Mouse (Mus musculus) inflammation-experienced regulatory T-cells, adult 6 months (primary cell): Measurements from ENCODE around the gene Prr3. TPM values are rescaled to one million over a fixed set of nuclear protein-coding genes. Genes with fewer than 3 reads are reported as not detected.
"Not testable (repeated sequence)": the region's sequence is repeated elsewhere in the genome, so short reads cannot be mapped to it uniquely, and the experiment has no call there.

Source experiments
- ATAC-seq: one replicate; pipeline ENCODE4 v1.8.0; 2017
- polyA plus RNA-seq, 3 experiments: library from polyadenylated mRNA; unstranded; fragments of 100-300 nt; shearing (Covaris generic); gene quantifications; one replicate each; pipeline ENCODE4 v1.2.1; 2017

Gene Prr3
- 10 to 100 TPM; 13.8 to 22.0 (median 19.8) TPM for polyA plus RNA-seq

DNA sequence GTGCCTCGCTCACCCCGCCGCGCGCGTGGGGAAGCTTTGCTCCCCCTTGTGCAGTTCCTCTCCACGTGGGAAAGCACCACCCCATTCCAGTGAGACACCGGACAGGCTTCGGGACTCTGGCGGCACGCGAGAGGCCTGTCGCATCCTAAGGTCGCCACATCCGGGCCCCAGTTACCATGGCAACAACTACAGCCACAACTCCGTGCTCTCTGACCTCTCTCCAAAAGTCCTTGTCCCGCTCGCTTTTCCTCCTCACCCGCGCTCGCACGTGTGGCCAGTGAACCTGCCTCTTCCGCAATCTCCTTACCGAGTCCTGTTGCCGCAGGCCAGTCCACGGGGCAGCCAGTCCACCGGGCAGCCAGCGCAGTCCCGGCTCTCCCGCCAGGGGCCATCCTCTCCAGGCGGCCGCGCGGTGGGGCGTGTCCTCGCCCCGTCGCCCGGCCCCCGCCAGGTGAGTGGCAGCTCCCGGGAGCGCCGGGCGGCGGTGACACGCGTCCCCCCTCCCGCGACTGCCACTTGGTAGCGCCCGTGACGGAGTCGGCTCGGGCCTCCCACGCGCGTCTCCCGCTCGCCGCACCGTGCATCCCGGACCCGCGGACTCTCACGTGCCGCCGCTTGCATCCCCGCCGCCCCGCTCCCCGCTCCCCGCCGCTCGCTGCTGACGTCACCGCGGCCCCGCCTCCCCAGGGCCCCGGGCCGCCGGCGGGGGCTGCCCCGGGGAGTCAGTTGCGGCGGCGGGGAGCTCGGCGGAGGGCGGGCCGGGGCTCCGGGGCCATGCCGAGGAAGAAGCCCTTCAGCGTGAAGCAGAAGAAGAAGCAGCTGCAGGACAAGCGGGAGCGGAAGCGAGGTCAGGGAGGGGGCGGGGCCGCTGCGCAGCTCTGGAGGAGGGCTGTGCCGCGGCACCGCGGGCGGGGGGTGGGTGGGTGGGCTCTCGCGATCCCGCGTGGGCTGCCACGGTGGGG is at the start of gene Prr3, which contains the start of gene Gnl1:
Gene Prr3, minus strand, starts transcription at position 836 of the 962 bp plus-strand sequence.
Gene Gnl1, plus strand, starts transcription at position 451 of the 962 bp plus-strand sequence.
- ATAC-seq: peak; percentile 72

DNA sequence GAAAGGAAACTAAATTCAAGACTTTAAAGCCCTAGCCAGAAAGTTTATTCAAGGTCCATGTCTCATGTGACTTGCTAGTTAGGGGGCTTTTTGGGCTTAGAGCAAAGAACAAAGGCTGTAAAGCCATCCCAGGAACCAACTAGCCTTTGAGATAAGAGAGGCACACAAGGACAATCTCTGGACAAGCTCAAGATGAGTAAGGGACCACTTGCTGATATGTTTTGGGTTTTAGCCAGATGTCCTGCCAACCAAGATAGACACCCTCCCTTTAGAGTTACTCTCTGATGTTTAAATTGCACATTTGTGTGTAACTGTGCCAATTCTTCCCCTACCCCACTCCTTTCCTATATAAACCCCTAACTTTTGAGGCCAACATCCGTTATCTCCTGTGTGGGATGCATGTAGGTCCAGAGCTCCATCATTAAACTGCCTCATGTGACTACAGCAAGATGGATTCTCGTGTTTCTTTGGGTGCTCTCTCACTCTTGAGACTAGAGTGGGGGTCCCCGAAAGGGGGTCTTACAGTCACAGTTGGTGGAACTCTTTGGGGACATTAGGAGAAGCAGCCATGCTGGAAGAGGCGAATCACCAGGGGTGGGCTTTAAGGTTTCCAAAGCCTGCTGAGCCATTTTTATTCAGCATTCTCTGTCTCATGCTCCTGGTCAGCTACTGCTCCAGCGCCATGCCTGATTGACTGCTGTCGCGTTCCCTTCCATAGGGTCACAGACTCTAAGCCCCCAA is 49.0 kb upstream of the Prr3 start:
- no peak for ATAC-seq

DNA sequence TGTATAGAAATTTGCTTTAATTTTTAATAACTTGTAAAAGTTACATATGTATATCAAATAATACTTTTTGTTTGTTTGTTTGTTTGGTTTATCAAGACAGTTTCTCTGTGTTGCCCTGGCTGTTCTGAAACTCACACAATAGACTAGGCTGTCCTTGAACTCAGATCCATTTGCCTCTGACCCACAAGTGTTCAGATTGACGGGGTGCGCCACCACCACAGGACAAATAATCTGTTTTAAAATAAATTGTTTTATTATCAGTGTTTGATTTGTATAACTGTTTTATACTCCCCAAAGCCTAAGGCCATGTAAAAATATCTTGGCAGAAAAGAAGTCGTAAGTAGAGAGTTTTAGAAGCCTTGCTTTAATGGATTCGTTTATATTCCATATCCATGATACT is 47.6 kb upstream of the Prr3 start:
- ATAC-seq: no peak

GRCm38 (mm10) chr17:36025901-36026300 is 45.9 kb upstream of the Prr3 start:
- ATAC-seq: no peak

- ATAC-seq: no peak
These were observed 45.2 kb upstream of the Prr3 start for GRCm38 (mm10) chr17:36025197-36025596.

DNA sequence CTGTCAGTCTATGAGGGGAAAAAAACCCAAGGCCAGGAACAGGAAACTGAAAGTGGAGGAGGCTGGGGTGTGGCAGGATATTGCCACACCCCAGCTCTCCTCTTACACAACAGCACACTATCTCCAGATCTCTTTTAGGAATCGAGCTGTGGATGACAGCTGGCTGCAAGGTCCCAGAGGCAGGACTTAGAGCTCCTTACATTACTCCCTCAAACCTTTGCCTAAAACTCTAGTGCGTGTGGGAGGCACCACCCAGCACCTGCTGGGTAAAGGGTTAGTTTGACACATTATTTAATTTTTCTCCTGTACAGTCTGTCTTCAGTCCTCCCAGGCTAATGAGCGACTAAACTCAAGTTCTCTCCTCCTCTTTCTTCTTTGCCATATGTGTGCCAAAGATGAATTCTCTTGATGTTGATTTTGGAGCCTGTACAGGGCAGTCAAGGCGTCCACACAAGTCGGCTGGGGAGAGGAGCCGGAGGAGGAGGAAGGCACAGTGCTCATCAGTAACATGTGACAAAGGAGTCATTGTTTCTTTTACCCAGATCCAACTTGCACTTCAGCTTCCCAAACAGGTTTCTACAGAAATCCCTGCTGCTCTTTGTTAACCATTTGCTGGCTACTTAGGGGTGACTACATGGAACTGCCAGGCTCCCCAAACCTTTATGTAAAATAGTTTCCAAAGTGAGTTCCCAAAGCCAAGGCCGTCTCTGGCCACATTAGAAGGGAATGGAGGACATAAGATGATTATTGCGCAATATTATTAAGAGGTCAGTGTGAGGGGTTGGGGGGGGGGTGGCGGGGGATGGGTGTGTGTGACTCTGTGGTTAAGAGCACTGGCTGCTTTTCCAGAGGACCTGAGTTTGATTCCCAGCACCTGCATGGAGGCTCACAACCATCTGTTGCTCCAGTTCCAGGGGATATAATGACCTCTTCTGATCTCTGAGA is 43.9 kb upstream of the Prr3 start:
- peak; percentile 72 for ATAC-seq

DNA sequence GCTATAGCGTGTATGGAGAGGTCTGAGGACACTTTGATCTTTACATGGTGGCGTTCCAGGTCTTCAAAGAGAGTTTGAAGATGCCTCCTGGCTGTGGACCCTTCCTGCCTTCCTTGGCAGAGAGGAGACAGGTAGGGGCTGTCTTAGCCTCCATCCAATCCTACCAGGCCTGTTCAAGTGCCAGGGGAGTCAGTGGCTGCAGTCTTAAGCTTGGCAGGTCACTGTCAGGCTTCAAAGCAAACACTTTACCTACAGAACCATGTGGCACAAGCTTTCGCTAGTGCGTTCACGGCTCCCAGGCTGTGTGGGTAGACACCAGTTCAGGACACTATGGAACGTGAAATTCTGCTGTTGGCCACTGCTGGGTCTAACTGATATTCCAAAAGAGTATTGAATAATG is 42.9 kb upstream of the Prr3 start:
- no peak for ATAC-seq

GRCm38 (mm10) chr17:36022098-36022497 is 42.1 kb upstream of the Prr3 start:
- ATAC-seq: no peak

DNA sequence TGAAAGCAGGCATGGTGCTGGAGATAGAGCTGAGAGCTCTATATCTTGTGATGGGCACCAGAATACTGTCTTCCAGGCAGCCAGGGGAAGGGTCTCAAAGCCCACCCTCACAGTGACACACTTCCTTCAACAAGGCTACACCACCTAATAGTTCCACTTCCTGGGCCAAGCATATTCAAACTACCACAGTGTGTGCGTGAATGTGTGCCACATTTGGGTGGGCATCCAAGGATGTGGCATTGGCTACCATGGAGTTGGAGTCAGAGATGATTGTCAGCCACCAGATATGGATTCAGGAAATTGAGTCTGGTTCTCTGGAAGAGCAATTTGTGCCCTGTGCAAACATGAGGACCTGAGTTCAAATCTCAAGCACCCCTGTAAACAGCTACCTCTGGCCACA is 41.3 kb upstream of the Prr3 start:
- peak; percentile 2 for ATAC-seq

DNA sequence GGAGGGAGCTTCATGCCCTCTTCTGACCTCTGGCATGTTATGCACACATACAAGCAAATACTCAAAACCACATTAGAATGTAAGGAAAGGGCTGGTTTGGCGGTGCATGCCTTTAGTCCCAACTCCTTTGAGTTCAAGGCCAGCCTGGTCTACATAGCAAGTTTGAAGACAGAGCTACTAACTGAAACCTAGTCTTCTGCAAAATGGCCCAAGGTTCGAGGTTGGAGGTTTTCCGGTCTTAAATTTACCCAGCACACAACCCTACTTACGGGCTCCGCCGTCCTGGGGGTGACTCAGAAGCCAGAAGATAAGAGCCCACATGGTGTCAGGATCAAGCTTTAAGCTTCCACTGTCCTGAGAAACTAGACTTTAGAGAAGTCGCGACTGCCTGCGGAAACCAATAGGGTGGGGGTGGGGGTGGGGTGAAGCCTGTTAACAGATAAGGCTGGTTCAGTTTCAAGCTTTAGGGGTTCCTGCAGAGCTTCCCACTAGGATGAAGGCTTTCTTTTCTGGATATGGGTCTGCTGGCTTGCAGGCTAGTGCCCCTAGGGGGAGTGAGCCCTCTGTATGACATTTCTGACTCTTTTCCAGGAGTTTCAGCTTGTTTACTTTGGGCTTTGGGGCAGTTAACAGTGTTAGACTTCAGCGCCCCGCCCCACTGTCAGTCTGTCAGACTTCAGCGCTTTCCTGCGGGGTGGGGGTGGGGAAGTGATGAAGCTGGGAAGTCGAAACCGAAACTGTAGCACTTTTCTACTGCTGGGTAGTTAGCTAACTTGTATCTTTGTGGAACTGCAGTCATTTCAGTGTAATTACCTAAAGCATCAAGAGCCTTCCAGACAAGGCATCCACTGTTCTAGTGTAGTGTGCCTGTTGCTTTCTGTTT is 40.4 kb upstream of the Prr3 start, which contains the start of gene H2-T24:
Gene H2-T24, minus strand, starts transcription at position 370 of the 883 bp plus-strand sequence.
- ATAC-seq: peak; percentile 80

- no peak for ATAC-seq
These were observed 39.5 kb upstream of the Prr3 start for GRCm38 (mm10) chr17:36019519-36019918.

GRCm38 (mm10) chr17:36018979-36019378 is 38.9 kb upstream of the Prr3 start:
- ATAC-seq: no peak

GRCm38 (mm10) chr17:36017046-36017445 is 37.0 kb upstream of the Prr3 start:
- no peak for ATAC-seq

DNA sequence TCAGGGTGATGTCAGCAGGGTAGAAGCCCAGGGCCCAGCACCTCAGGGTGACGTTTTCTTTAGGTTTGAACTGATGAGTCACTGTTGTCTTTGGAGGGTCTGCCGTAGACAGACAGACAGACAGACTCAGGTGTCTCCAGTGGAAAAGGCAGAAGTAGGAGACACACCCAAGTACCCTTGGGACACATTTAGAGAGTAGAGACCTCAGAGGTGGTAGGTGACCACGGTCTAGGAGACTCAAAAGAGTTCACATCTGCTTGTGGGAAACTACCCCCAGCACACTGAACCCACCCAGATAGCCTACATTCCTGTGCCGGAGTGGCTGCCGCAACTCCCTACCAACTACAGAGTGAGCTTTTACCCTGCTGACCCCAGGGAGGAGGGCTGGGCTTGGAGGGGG is 34.9 kb upstream of the Prr3 start:
- ATAC-seq: no peak

DNA sequence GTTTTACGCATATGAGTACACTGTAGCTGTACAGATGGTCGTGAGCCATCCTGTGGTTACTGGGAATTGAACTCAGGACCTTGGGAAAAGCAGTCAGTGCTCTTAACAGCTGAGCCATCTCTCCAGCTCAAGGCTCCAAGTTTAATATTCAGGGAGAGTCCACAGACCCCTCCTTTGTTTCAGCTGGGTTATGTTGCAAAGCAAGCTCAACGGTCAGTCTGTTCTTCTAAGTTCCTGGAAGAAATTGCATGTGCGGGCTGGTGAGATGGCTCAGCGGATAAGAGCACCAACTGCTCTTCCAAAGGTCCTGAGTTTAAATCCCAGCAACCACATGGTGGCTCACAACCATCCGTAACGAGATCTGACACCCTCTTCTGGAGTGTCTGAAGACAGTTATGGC is 24.4 kb upstream of the Prr3 start:
- not testable (repeated sequence) for ATAC-seq

DNA sequence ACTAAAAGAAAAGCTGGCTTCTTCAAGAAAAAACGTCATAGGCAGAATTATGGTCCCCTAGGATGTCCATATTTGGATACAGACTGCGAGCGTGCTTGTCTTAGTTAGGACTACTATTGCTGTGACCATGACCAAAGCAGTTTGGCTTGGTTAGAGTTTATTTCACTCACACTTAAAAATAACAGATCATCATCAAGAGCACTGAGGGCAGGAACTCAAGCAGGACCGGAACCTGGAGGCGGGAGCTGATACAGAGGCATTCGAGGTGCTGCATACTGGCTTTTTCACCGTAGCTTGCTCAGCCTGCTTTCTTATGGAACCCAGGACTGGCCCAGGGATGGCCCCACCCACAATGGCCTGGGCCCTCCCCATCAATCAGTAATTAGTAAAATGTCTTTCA is 23.3 kb upstream of the Prr3 start:
- ATAC-seq: no peak

DNA sequence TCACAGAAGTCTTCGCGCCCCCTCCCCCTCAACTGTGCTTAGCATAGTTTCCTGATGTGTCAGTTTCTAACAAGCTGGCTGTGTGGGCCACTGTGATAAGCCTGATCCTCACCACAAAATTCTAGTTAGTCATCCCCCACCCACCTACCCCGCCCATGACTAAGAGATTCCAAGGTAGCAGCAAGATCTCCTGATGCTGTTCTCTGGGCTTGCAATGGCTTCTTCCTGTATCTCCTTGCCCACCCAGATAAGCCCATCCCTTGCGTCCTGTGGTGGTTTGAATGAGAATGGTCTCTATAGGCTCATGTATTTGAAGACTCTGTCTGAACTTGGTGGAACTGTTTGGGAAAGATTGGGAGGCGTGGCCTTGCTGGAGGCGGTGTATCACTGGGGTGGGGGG is 21.9 kb upstream of the Prr3 start:
- ATAC-seq: peak; percentile 9

GRCm38 (mm10) chr17:36001121-36001897 is 21.3 kb upstream of the Prr3 start:
- ATAC-seq: peak; percentile 42

GRCm38 (mm10) chr17:36000349-36000748 is 20.3 kb upstream of the Prr3 start:
- ATAC-seq: no peak

DNA sequence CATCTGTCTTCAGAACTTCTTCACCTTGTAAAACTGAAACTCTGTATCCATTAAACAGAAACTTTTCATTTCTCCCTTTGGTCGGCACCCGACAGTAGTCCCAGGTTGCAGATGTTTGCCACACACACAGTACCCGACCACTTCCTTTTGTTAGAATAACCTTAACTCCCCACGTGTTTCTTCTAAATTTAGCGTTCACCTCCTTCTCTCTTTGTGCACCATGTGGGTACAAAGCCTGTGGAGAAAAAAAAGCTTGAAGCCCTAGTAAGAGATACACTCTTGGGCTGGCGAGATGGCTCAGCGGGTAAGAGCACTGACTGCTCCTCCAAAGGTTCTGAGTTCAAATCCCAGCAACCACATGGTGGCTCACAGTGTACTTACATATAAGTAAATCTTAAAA is 19.3 kb upstream of the Prr3 start:
- peak; percentile 65 for ATAC-seq
